Mouse (Mus musculus): Measurements from ENCODE around the gene Enpp1. TPM values are rescaled to one million over a fixed set of nuclear protein-coding genes. Genes with fewer than 3 reads are reported as not detected.

Enpp1 gene
- polyA plus RNA-seq, 1 experiment: 4.8 TPM

DNA sequence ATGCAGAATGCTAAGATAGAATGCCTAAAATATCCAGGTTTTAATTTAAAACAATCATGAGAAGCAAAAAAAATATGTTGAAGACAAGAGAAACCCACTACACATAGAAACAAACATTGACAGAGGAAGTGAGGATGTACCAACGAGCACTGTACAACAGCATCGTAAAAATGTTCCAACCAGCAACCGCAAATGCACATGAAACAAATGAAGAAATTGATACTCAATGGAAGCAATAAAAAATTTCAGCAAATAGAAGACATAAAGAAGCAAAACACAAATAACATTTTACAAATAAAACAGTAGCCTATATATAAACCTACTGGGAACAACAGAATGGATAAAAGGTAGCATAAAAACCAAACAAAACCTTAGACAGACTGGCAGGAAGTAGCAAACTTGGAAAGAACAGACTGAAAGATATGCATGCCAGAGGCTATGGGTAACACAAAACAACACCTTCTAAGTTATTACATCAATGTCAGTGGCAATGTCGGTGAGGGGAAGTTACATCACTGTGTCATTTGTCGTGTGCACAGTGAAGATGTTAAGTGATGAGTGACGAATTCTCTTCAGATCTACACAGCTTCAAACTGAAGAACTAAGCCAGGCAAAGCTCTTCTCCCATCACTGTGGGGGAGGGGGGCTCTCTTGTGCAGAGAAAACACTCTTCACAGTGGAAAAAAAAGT, 71.6 kb downstream of the Enpp1 start:
- 43% methylated on average over 6 of the region's 6 CpGs for WGBS
- TF ChIP-seq POLR2A (IDR thresholded peaks at IDR 0.05; ENCODE audit: borderline replicate concordance, control insufficient read depth, low read depth, low read length) (no peak), CTCF (IDR thresholded peaks at IDR 0.05; ENCODE audit: control insufficient read depth, insufficient read depth, low read length) (no peak)
- Histone ChIP-seq H3K4me3 (replicated peaks; ENCODE audit: control insufficient read depth, low read depth, low read length) (no peak overlapping the region), H3K27ac (ENCODE audit: control insufficient read depth, insufficient read depth, low read depth, low read length, poor library complexity) (no peak overlapping the region), H3K4me1 (ENCODE audit: control insufficient read depth, insufficient read depth, low read length) (peaks cover 4% of the 10 kb centered on the region)

DNA sequence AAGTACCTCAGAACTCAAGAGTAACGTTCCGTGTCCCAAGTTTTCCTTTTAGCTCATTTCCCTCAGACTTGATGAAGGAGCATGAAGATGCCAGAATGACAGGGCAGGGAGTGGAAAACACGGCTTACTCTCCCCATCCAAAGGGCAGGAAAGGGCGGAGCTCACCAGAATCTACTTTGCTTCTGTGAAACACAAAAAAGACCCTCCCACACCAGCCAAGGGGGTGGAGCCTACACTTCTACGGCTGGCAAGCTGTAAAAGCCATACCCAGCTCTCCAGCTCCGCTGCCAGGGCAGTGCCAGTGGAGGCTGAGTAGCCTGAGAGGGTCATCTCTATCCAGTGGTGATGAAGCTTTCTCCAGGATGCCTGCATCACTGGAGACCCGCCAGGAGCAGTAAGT, 72.4 kb downstream of the Enpp1 start:
- Histone ChIP-seq H3K4me1 (ENCODE audit: control insufficient read depth, insufficient read depth, low read length) (peaks cover 4% of the 10 kb centered on the region), H3K27ac (ENCODE audit: control insufficient read depth, insufficient read depth, low read depth, low read length, poor library complexity) (no peak overlapping the region), H3K4me3 (replicated peaks; ENCODE audit: control insufficient read depth, low read depth, low read length) (no peak overlapping the region)
- TF ChIP-seq CTCF (IDR thresholded peaks at IDR 0.05; ENCODE audit: control insufficient read depth, insufficient read depth, low read length): no peak
- no peak for TF ChIP-seq POLR2A (IDR thresholded peaks at IDR 0.05; ENCODE audit: borderline replicate concordance, control insufficient read depth, low read depth, low read length)
- 58% methylated on average over 7 of the region's 7 CpGs for WGBS

- WGBS: 27% methylated on average over 10 of the region's 10 CpGs
Measured at GRCm38 (mm10) chr10:24638306-24639070, 73.5 kb downstream of the Enpp1 start.

GRCm38 (mm10) chr10:24636986-24637385, 75.0 kb downstream of the Enpp1 start:
- 84% methylated on average over 2 of the region's 2 CpGs for WGBS
- TF ChIP-seq CTCF (IDR thresholded peaks at IDR 0.05; ENCODE audit: control insufficient read depth, insufficient read depth, low read length): no peak
- no peak for TF ChIP-seq POLR2A (IDR thresholded peaks at IDR 0.05; ENCODE audit: borderline replicate concordance, control insufficient read depth, low read depth, low read length)
- Histone ChIP-seq H3K4me1 (ENCODE audit: control insufficient read depth, insufficient read depth, low read length) (peaks cover 1% of the 10 kb centered on the region), H3K4me3 (replicated peaks; ENCODE audit: control insufficient read depth, low read depth, low read length) (no peak overlapping the region), H3K27ac (ENCODE audit: control insufficient read depth, insufficient read depth, low read depth, low read length, poor library complexity) (no peak overlapping the region)

More at GRCm38 (mm10) chr10:24638306-24639070, 73.5 kb downstream of the Enpp1 start:
- no peak overlapping the region for H3K4me3 ChIP-seq (replicated peaks; ENCODE audit: control insufficient read depth, low read depth, low read length)
- H3K4me1 ChIP-seq (ENCODE audit: control insufficient read depth, insufficient read depth, low read length): peaks cover 4% of the 10 kb centered on the region
- TF ChIP-seq POLR2A (IDR thresholded peaks at IDR 0.05; ENCODE audit: borderline replicate concordance, control insufficient read depth, low read depth, low read length) (no peak), CTCF (IDR thresholded peaks at IDR 0.05; ENCODE audit: control insufficient read depth, insufficient read depth, low read length) (no peak)
- no peak overlapping the region for H3K27ac ChIP-seq (ENCODE audit: control insufficient read depth, insufficient read depth, low read depth, low read length, poor library complexity)

DNA sequence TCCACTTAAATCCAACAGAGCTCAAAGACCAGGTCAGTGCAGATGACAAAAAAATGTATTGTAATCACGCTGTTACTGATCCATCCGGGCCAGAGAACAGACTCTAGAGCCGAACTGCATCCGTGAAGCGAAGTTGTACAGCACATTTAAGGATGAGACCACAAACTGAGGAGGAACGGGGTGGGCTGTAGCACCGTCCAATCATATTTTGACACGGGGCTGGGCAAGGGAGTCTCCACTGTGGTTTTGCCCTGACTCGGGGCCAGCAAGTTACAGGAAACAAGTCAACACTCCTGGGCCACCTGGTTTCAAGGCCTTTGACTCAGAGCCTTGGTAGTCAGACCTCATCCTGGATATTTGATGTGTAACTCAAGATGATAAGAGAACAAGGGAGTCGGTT, 76.1 kb downstream of the Enpp1 start:
- peaks cover under 1% of the 10 kb centered on the region for H3K4me1 ChIP-seq (ENCODE audit: control insufficient read depth, insufficient read depth, low read length)
- no peak for TF ChIP-seq POLR2A (IDR thresholded peaks at IDR 0.05; ENCODE audit: borderline replicate concordance, control insufficient read depth, low read depth, low read length)
- no peak for TF ChIP-seq CTCF (IDR thresholded peaks at IDR 0.05; ENCODE audit: control insufficient read depth, insufficient read depth, low read length)
- 6% methylated on average over 10 of the region's 10 CpGs for WGBS
- H3K27ac ChIP-seq (ENCODE audit: control insufficient read depth, insufficient read depth, low read depth, low read length, poor library complexity): peak overlapping the region; percentile 6; the same call in 1 of the 2 replicates
- H3K4me3 ChIP-seq (replicated peaks; ENCODE audit: control insufficient read depth, low read depth, low read length): no peak overlapping the region

DNA sequence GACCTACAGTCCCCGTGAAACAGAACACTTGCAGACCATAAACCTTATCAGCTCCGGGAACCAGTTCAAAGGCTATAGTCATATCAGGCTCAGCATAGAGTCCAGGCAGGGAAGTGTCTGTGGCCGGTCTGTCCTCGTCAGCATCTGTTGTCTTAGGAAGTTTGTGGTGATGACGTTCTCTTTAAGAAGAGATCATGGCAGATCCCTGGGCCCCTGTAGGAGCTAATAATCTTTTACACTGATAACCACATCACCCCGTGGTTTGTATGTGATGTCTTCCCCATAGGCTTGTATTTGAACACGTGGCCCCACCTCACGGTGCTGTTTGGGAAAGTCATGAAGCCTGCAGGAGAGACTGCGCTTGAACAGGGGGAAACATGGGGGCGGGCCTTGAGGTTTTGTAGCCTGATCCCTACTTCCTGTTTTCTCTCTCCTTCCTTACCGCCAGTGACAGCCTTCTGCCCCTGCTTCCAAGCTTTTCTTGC, 76.6 kb downstream of the Enpp1 start:
- Histone ChIP-seq H3K4me3 (replicated peaks; ENCODE audit: control insufficient read depth, low read depth, low read length) (no peak overlapping the region), H3K27ac (ENCODE audit: control insufficient read depth, insufficient read depth, low read depth, low read length, poor library complexity) (peak overlapping the region; percentile 6; the same call in 1 of the 2 replicates), H3K4me1 (ENCODE audit: control insufficient read depth, insufficient read depth, low read length) (no peaks in the 10 kb centered on the region; the same call in none of the 2 replicates)
- WGBS: 3% methylated on average over 11 of the region's 11 CpGs
- TF ChIP-seq POLR2A (IDR thresholded peaks at IDR 0.05; ENCODE audit: borderline replicate concordance, control insufficient read depth, low read depth, low read length) (no peak), CTCF (IDR thresholded peaks at IDR 0.05; ENCODE audit: control insufficient read depth, insufficient read depth, low read length) (no peak)

GRCm38 (mm10) chr10:24634288-24634687, 77.7 kb downstream of the Enpp1 start:
- H3K4me3 ChIP-seq (replicated peaks; ENCODE audit: control insufficient read depth, low read depth, low read length): no peak overlapping the region
- WGBS: 46% methylated on average over 9 of the region's 9 CpGs
- H3K4me1 ChIP-seq (ENCODE audit: control insufficient read depth, insufficient read depth, low read length): no peaks in the 10 kb centered on the region; the same call in none of the 2 replicates
- TF ChIP-seq CTCF (IDR thresholded peaks at IDR 0.05; ENCODE audit: control insufficient read depth, insufficient read depth, low read length) (no peak), POLR2A (IDR thresholded peaks at IDR 0.05; ENCODE audit: borderline replicate concordance, control insufficient read depth, low read depth, low read length) (no peak)
- no peak overlapping the region for H3K27ac ChIP-seq (ENCODE audit: control insufficient read depth, insufficient read depth, low read depth, low read length, poor library complexity)

DNA sequence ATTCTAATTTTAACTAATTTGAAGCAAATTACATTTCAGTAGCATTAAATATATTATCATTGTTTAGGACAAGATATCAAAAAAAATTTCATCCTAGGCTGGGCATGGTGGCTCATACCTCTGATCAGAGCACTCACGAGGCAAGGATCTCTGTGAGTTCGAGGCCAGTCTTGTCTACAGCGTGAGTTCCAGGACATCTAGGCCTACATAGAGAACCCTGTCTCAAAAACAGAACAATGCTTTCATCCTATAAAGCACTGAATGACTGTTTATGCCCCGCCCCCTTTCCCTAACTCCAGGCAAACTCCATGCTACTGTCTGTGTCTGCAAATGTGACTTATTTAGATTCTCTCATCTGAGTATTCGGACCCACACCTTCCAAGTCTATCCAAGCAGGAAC, 80.8 kb downstream of the Enpp1 start:
- Histone ChIP-seq H3K4me3 (replicated peaks; ENCODE audit: control insufficient read depth, low read depth, low read length) (no peak overlapping the region), H3K27ac (ENCODE audit: control insufficient read depth, insufficient read depth, low read depth, low read length, poor library complexity) (no peak overlapping the region), H3K4me1 (ENCODE audit: control insufficient read depth, insufficient read depth, low read length) (no peaks in the 10 kb centered on the region; the same call in none of the 2 replicates)
- TF ChIP-seq POLR2A (IDR thresholded peaks at IDR 0.05; ENCODE audit: borderline replicate concordance, control insufficient read depth, low read depth, low read length): no peak
- TF ChIP-seq CTCF (IDR thresholded peaks at IDR 0.05; ENCODE audit: control insufficient read depth, insufficient read depth, low read length): no peak
- 81% methylated on average over 5 of the region's 5 CpGs for WGBS
